Comparison of ENCODE assay signal across 9 mouse cellular contexts in genomic region chr3:95661945-95662715, GRCm38 (mm10). TPM values are rescaled to one million over a fixed set of nuclear protein-coding genes. Genes with fewer than 3 reads are reported as not detected.
DNase-seq lines count a peak whose midpoint lies in the region; ATAC-seq lines count a peak whose summit lies in the region.
"Had no signal": no experiment of that assay in that cellular context is flagged by ENCODE, and none has a peak within 500 bp of the region (broad histone marks: within the 10 kb centered on the region; RNA-seq: fewer than 3 reads in every experiment).

No protein-coding gene starts in this region.

- H3K9me3 ChIP-seq in forebrain, embryonic 12.5 days: no peaks in the 10 kb centered on the region
- H3K9me3 ChIP-seq in forebrain, embryonic 15.5 days: no peaks in the 10 kb centered on the region
- no peaks in the 10 kb centered on the region for H3K9me3 ChIP-seq in hindbrain, embryonic 16.5 days (ENCODE audit: control insufficient read depth, low read length)
- H3K9me3 ChIP-seq in midbrain, embryonic 11.5 days (ENCODE audit: control insufficient read depth, low read length): no peaks in the 10 kb centered on the region

- no peak for ATAC-seq in forebrain, embryonic 12.5 days (ENCODE audit: low FRiP score)
- ATAC-seq in forebrain, embryonic 15.5 days (replicated peaks): no peak
- no peak for ATAC-seq in hindbrain, embryonic 16.5 days
- ATAC-seq in midbrain, embryonic 11.5 days (ENCODE audit: low FRiP score): no peak
- ATAC-seq: Patski had no signal

- H3K36me3 ChIP-seq in forebrain, embryonic 12.5 days (replicated peaks): peaks cover 52% of the 10 kb centered on the region
- H3K36me3 ChIP-seq in forebrain, embryonic 15.5 days: peaks cover 36% of the 10 kb centered on the region
- peaks cover 5% of the 10 kb centered on the region; the same call in 1 of the 2 replicates for H3K36me3 ChIP-seq in hindbrain, embryonic 16.5 days (ENCODE audit: control insufficient read depth, insufficient read depth, low read length)
- H3K36me3 ChIP-seq in midbrain, embryonic 11.5 days (ENCODE audit: control insufficient read depth, insufficient read depth, low read length): peaks cover 9% of the 10 kb centered on the region; the same call in 1 of the 2 replicates

- 76% methylated on average over 7 of the region's 7 CpGs for WGBS in forebrain, embryonic 12.5 days
- 80% methylated on average over 7 of the region's 7 CpGs for WGBS in forebrain, embryonic 15.5 days
- 61% methylated on average over 7 of the region's 7 CpGs for WGBS in hindbrain, embryonic 16.5 days
- WGBS in midbrain, embryonic 11.5 days: 70% methylated on average over 7 of the region's 7 CpGs

- peak; percentile 65 for DNase-seq in adipocyte (ENCODE audit: low spot score)
- DNase-seq in midbrain, embryonic 11.5 days (ENCODE audit: low spot score, missing footprints): no peak
- no peak for DNase-seq in spleen, postnatal 14 days (ENCODE audit: low spot score in 2 of 2)
- DNase-seq in ovary, postnatal 10 days (ENCODE audit: low spot score): no peak
- DNase-seq in right cerebral cortex, postnatal 36 days (ENCODE audit: low spot score in 2 of 2): no peak

- H3K9ac ChIP-seq in forebrain, embryonic 12.5 days: no peak overlapping the region
- no peak overlapping the region for H3K9ac ChIP-seq in forebrain, embryonic 15.5 days (replicated peaks)
- no peak overlapping the region for H3K9ac ChIP-seq in hindbrain, embryonic 16.5 days (ENCODE audit: low read depth, low read length)
- no peak overlapping the region for H3K9ac ChIP-seq in midbrain, embryonic 11.5 days (ENCODE audit: low read length)

- no peak overlapping the region for H3K27ac ChIP-seq in forebrain, embryonic 12.5 days
- no peak overlapping the region for H3K27ac ChIP-seq in forebrain, embryonic 15.5 days (replicated peaks)
- H3K27ac ChIP-seq in hindbrain, embryonic 16.5 days (ENCODE audit: low read depth, low read length): no peak overlapping the region
- H3K27ac ChIP-seq in midbrain, embryonic 11.5 days (ENCODE audit: low read depth, low read length): no peak overlapping the region

- no peaks in the 10 kb centered on the region for H3K27me3 ChIP-seq in forebrain, embryonic 12.5 days
- no peaks in the 10 kb centered on the region for H3K27me3 ChIP-seq in forebrain, embryonic 15.5 days
- H3K27me3 ChIP-seq in hindbrain, embryonic 16.5 days (replicated peaks; ENCODE audit: control insufficient read depth, insufficient read depth, low read length): no peaks in the 10 kb centered on the region
- H3K27me3 ChIP-seq in midbrain, embryonic 11.5 days (ENCODE audit: control insufficient read depth, insufficient read depth, low read length): no peaks in the 10 kb centered on the region
- H3K27me3 ChIP-seq: Patski had no signal

- H3K4me1 ChIP-seq in forebrain, embryonic 12.5 days: peaks cover 49% of the 10 kb centered on the region
- peaks cover 56% of the 10 kb centered on the region for H3K4me1 ChIP-seq in forebrain, embryonic 15.5 days
- peaks cover 34% of the 10 kb centered on the region for H3K4me1 ChIP-seq in hindbrain, embryonic 16.5 days (ENCODE audit: control insufficient read depth, insufficient read depth, low read depth, low read length)
- peaks cover 25% of the 10 kb centered on the region for H3K4me1 ChIP-seq in midbrain, embryonic 11.5 days (ENCODE audit: control insufficient read depth, insufficient read depth, low read length)

- H3K4me3 ChIP-seq in forebrain, embryonic 12.5 days (replicated peaks): no peak overlapping the region
- no peak overlapping the region for H3K4me3 ChIP-seq in forebrain, embryonic 15.5 days
- no peak overlapping the region; the same call in 1 of the 2 replicates for H3K4me3 ChIP-seq in hindbrain, embryonic 16.5 days (ENCODE audit: low read length)
- no peak overlapping the region for H3K4me3 ChIP-seq in midbrain, embryonic 11.5 days (ENCODE audit: low read depth, low read length)

- H3K4me2 ChIP-seq in forebrain, embryonic 12.5 days: peak overlapping the region; percentile 19; the same call in 1 of the 2 replicates
- no peak overlapping the region for H3K4me2 ChIP-seq in forebrain, embryonic 15.5 days (replicated peaks)
- H3K4me2 ChIP-seq in hindbrain, embryonic 16.5 days (ENCODE audit: low read length): peak overlapping the region; percentile 27
- 0 out of 2 replicates have a peak overlapping the region, but pooled peaks have one; percentile 10 for H3K4me2 ChIP-seq in midbrain, embryonic 11.5 days

RNA-seq across cellular contexts. Expression of gene Mcl1, which starts 3.5 kb away (rescaled TPM):
- polyA plus RNA-seq in forebrain, embryonic 12.5 days (2016; fragmentation: Nextera tagmentation; extraction: Ambion mirVana): 69.3 and 74.0 TPM in 2 replicates
- polyA plus RNA-seq in forebrain, embryonic 15.5 days (2015; fragmentation: Nextera tagmentation; extraction: Ambion mirVana): 48.1 and 52.4 TPM in 2 replicates
- polyA plus RNA-seq in hindbrain, embryonic 16.5 days (2015; fragmentation: Nextera tagmentation; extraction: Ambion mirVana): 20.2 and 39.4 TPM in 2 replicates
- polyA plus RNA-seq in midbrain, embryonic 11.5 days (2014; fragmentation: Nextera tagmentation; extraction: Ambion mirVana): 74.1 and 79.9 TPM in 2 replicates

RNA-seq across cellular contexts. Expression of gene Adamtsl4, which starts 25.6 kb away (rescaled TPM):
- polyA plus RNA-seq in forebrain, embryonic 12.5 days (2016; fragmentation: Nextera tagmentation; extraction: Ambion mirVana): 0.65 and 1.1 TPM in 2 replicates
- 0.45 and 0.56 TPM in 2 replicates for polyA plus RNA-seq in forebrain, embryonic 15.5 days (2015; fragmentation: Nextera tagmentation; extraction: Ambion mirVana)
- 1.4 and 2.4 TPM in 2 replicates for polyA plus RNA-seq in hindbrain, embryonic 16.5 days (2015; fragmentation: Nextera tagmentation; extraction: Ambion mirVana)
- polyA plus RNA-seq in midbrain, embryonic 11.5 days (2014; fragmentation: Nextera tagmentation; extraction: Ambion mirVana): 0.28 and 0.52 TPM in 2 replicates

RNA-seq across cellular contexts. Expression of gene Ensa, which starts 37.3 kb away (rescaled TPM):
- polyA plus RNA-seq in forebrain, embryonic 12.5 days (2016; fragmentation: Nextera tagmentation; extraction: Ambion mirVana): 102 and 104 TPM in 2 replicates
- 112 and 121 TPM in 2 replicates for polyA plus RNA-seq in forebrain, embryonic 15.5 days (2015; fragmentation: Nextera tagmentation; extraction: Ambion mirVana)
- 109 and 118 TPM in 2 replicates for polyA plus RNA-seq in hindbrain, embryonic 16.5 days (2015; fragmentation: Nextera tagmentation; extraction: Ambion mirVana)
- polyA plus RNA-seq in midbrain, embryonic 11.5 days (2014; fragmentation: Nextera tagmentation; extraction: Ambion mirVana): 88.1 and 93.2 TPM in 2 replicates
